Mouse (Mus musculus) spleen, postnatal 4 days (tissue): ENCODE measurements around the gene Ipo8.

Source experiments
- DNase-seq, 2 experiments: peaks; one replicate each; pipeline ENCODE4 v3.0.0; 2022; ENCODE audit warnings: low spot score in 2 of 2

The Ipo8 gene

DNA sequence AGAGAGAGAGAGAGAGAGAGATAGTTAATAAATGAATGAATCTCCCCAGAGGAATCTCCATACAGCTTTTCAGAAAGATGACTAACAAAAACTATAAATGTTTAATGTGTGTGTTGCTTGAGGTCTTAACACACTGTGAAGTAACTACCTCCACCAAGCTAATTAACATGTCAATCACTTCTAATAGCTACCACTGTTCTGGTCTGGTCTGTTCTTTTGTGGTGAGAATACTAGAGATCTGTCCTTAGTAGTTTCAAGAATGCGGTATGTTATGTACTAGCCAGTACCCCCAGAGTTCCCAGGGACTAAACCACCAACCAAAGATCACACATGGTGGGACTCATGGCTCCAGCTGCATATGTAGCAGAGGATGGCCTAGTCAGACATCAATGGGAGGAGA is 74.7 kb downstream of the Ipo8 start:
- DNase-seq, result no peak

DNA sequence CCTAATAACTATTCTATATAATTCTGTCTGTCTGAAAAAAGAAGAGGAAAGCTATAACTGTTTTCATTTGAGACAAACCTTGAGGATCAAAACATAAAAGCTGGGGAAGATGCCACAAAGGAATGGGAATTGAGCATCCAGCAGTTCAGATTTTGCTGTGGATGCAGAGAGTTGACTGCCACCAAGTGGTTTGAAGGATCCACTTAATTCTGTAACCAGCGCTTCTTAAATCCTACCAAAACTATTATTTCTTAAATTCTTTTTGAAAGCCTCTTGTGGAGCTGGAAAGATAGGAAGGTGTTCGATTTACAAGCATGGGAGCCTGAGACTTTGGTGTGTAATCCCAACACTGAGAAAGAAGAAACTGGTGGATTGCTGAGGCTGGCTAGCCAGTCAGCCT is 79.9 kb downstream of the Ipo8 start:
- no peak for DNase-seq

DNA sequence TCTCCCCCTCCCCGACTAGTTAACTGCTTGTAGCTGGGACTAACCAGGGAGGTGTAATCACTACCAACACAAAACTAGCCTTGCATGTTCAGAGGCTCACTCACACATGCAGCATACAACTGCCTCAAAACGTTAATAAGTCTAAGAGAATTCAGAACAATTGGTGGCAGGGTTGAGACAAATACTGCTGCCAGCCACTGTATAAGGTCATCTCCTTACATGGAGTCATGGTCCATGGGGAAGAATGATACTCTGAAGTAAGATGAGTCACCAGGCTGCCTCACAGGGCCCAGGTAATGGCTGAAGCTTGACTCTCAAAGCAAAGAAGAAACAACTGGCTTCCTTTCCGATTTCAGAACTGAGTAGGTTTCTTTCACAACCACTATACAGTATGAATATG is 81.1 kb downstream of the Ipo8 start:
- no peak for DNase-seq

DNA sequence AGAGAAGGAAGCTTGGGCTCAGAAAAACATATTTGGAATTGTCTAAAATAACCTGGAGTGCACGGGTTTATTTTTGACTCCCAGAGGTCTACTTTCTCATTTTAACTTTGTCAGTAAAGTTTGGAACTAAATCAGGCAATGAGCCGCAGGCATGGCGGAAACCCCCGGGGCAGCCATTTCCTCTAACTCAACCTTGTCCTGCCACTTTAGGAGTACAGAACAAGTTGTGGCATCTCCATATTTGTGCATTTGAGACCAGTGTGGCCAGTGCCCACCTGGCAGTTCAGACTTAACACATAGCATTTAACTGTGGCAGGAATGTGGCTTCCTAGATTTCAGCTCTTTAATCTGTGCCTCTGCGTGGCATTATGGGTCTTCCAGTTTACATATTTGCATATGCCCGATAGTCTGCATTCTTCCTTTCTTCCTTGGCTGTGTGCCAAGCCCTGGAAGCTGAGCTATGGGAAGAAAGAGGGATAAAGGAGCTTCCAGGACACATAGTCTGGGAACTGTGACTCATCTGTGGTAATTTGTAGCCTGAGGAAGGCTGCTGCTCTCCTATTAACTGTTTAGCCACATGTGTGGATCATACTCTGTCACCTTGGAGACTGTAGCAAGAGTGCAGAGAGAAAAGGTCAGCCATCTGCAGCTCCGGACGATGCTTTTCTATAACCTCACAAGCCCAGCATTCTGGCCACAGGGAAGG is 90.6 kb downstream of the Ipo8 start:
- DNase-seq, result no peak

DNA sequence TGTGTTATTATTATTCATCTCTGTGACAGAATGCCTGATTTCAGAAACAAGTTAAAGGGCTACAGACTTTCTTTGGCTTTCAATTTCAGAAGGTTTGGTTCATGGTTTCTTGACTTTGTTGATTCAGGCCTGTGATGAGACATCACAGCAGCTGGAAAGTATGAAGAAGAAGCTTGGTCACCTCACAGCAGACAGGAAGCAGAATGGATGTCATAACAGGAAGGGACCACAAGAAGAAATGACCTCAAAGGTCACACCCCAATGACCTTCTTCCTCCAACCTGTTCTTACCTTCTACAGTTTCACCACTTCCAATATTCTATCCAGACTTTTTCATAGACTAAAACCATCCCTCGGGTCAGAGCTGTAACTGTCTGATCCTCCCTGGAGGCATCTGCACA is 94.9 kb downstream of the Ipo8 start:
- DNase-seq, result peak in 1 of 2 experiments; percentile 26

DNA sequence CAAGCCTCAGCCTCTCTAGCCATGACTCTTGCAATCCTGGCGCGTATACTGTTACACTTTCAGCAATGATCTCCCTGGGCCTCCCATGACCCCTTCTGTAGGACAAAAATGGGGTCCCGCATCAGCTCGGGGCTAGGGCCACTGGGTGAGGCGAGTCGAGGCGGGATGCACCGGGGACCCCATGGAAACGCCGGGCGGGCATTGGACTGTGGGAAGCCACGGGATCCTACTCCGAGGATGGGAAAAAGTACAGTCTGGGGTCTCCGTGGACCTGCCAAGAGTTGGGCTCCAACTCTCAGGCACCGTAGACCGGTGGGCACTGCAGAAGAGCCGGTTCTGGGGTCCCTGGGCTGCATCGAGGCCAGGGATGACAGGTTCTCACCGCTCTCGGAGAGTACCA is 97.3 kb downstream of the Ipo8 start:
- DNase-seq, result peak in 1 of 2 experiments; percentile 60

DNA sequence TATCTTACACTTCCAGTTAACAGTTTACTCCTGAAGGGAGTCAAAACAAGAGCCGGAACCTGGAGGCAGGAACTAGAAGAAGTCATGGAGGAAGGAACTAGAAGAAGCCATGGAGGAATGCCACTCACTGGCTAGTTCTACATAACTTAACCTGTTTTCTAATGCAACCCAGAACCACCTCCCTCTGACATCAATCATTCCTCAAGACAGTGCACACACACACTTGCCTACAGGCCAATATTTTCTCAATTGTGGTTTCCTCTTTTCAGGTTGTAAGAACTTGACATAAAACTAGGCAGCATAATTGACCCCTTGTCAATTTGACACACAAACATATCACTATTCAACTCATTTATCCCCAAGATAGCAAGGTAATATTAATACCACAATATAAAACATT is 98.3 kb downstream of the Ipo8 start:
- DNase-seq, result no peak

DNA sequence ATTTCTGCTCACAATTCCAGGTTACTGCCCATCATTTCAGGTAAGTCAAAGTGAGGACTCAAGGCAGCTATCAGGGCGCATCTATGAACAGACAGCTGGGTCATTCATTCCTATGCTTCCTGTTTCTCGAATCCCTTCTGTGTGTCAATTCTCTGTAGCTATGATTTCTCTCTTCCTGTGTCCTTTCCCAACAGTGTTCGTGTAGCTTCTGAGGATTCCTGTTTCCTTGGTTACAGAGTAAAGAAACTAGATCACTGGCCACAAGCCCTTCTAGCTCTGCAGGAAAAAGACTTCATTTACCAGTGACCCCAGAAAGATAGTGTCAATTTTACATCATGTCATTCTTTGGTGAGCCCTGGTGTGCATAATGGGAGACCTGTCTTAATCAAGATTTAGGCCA is 102.7 kb downstream of the Ipo8 start:
- DNase-seq, result no peak

DNA sequence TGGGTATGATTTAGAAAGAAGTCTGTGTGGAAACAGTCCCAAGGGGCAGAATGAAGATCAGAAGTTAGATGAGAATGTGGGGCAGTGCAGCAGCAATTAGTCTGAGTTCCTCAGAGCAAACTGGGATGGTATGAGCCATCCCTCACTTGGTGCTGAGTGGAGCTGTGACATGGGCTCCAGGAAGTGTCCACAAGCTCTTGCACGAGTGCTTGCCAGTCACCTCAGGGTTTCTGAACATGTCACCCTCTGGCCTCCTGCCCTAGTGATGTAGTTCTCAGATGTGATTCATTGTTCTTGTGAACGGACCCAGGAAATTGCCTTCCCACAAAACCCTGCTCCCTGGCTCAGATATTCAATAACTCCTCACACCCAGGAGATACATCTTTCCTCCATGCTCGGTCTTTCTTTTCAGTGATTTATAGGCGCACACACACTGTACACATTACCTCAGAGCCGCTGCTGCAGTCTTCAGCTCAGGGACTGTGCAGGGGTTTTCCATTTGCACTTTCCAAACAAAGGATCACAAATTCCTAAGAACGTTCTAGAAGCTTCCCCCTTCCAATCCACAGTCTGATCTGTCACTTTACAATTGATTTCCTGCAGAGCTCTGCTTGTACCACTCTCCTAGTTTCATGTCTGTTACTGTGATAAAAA is 103.3 kb downstream of the Ipo8 start:
- DNase-seq, result no peak

DNA sequence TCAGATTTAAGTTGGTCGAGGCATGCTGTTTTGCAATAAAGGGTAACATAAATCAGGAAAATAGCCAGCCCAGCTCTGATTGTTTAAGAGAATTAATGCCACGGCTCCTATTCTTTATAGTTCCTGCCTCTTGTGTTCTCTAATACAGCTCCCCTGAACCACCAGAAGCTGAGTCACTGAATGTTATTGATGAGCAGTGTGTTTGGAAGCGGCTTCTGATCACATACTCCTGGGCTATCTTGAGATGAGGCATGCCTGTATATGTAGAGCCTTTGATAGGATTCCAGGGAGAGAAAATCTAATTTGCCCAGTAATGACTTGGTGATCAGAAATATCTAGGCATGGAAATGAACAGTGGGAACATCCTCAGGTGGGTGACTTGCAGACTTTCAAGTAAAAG is 106.8 kb downstream of the Ipo8 start:
- DNase-seq, result no peak
